Mouse (Mus musculus) erythroblast, embryonic 14.5 days (primary cell): ENCODE data around the gene Ccdc171.

Source experiments
- GATA1 ChIP-seq: IDR thresholded peaks from 2 replicates; pipeline ENCODE4 v1.6.1; 2012; ENCODE audit warnings: low read length, inconsistent platforms, mixed read lengths
- TAL1 ChIP-seq: IDR thresholded peaks from 3 replicates; pipeline ENCODE4 v1.6.1; 2012; ENCODE audit warnings: low read length, inconsistent platforms, mixed read lengths

DNA sequence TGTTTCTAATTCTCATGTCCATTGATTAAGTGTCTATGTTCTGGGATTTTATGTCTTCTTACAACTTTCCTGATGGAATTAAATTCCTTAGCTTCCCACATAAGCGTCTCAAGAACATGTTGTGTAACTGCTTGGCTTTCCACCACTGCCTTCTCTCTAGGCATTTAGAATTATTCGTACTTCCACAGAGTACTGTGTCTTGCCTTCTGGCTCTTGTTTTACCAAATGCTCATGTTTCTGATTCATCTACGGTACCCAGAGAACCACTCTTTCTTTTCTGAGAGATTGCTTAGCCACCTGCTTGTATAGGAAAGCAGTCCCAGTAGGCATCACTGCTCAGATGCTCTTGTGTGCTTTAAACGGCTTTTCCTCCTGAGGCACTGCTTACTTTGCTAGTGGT lies 151.1 kb downstream of the Ccdc171 start:
- TF ChIP-seq TAL1 = no peak
- TF ChIP-seq GATA1 = no peak
